Mouse (Mus musculus) midbrain, embryonic 16.5 days (tissue): Measurements from ENCODE around the gene Zfp367. TPM values are rescaled to one million over a fixed set of nuclear protein-coding genes. Genes with fewer than 3 reads are reported as not detected.

Source experiments
- ATAC-seq: fragments of 200-750 bp; cut with Nextera tagmentation; 2 replicates; pipeline ENCODE4 v1.8.0; 2017; ENCODE audit warnings: moderate TSS enrichment
- H3K27ac ChIP-seq: fragments of 300-500 bp; sonication (generic); 2 replicates; pipeline ENCODE4 v1.5.1; 2014; ENCODE audit warnings: mild to moderate bottlenecking, low read length, mixed read lengths
- H3K27me3 ChIP-seq: fragments of 300-500 bp; sonication (generic); 2 replicates; pipeline ENCODE4 v1.6.1; 2014; ENCODE audit warnings: low read depth, low read length, mixed read lengths; ENCODE audit not compliant: control insufficient read depth, insufficient read depth
- H3K36me3 ChIP-seq: fragments of 300-500 bp; sonication (generic); 2 replicates; pipeline ENCODE4 v1.6.1; 2014; ENCODE audit warnings: mild to moderate bottlenecking, low read length, moderate library complexity, mixed read lengths; ENCODE audit not compliant: control insufficient read depth, insufficient read depth
- H3K4me1 ChIP-seq: fragments of 300-500 bp; sonication (generic); 2 replicates; pipeline ENCODE4 v1.6.1; 2014; ENCODE audit warnings: mild to moderate bottlenecking, low read length, mixed read lengths; ENCODE audit not compliant: control insufficient read depth, insufficient read depth
- H3K4me2 ChIP-seq: fragments of 300-500 bp; sonication (generic); 2 replicates; pipeline ENCODE4 v1.6.1; 2014; ENCODE audit warnings: mild to moderate bottlenecking, low read length, mixed read lengths
- H3K4me3 ChIP-seq: fragments of 300-500 bp; sonication (generic); 2 replicates; pipeline ENCODE4 v1.5.1; 2014; ENCODE audit warnings: low read depth, mild to moderate bottlenecking, low read length, moderate library complexity, mixed read lengths
- H3K9ac ChIP-seq: fragments of 300-500 bp; sonication (generic); 2 replicates; pipeline ENCODE4 v1.6.1; 2014; ENCODE audit warnings: low read depth, low read length, mixed read lengths
- H3K9me3 ChIP-seq: fragments of 300-500 bp; sonication (generic); replicated peaks from 2 replicates; pipeline ENCODE4 v1.6.1; 2014; ENCODE audit warnings: mild to moderate bottlenecking, low read length, mixed read lengths; ENCODE audit not compliant: control insufficient read depth, poor library complexity, severe bottlenecking
- WGBS: fragments of 180-500 bp; shearing (Covaris S2); extraction: QIAGEN DNeasy Blood & Tissue Kit; methylation state at CpG from one replicate; pipeline ENCODE4 v1.1.7; 2014; 5-methylcytosine and 5-hydroxymethylcytosine counted together
- polyA plus RNA-seq: library from polyadenylated mRNA; unstranded; fragments of >200 nt; fragmentation: Nextera tagmentation; extraction: Ambion mirVana; gene quantifications from 2 replicates; pipeline ENCODE4 v1.2.1, GENCODE M21; 2015

Gene Zfp367
- polyA plus RNA-seq, 1 experiment from 2014 or later = 3.8 TPM

DNA sequence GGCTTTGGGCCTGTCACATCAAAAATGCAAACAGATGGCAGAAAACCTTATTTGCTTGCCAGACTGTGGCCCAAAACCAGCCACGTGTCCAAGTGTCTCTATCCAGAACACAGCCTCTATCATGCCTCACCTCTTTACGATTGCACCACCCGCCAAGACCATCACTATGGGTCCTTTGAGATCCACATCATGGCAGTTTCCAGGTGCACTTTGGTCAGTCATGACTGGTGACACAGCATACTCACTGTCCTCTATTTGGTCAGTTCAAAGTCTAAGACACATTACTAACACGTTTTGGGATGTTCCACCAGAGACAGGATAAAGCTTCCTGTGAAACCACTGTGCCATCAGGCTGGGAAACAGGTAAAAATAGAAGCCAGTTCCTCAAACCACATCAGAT, 30.6 kb upstream of the Zfp367 start:
- Histone ChIP-seq H3K27ac (no peak overlapping the region), H3K9me3 (no peaks in the 10 kb centered on the region), H3K9ac (no peak overlapping the region), H3K27me3 (no peaks in the 10 kb centered on the region), H3K4me1 (no peaks in the 10 kb centered on the region), H3K4me3 (no peak overlapping the region), H3K36me3 (peaks cover 5% of the 10 kb centered on the region), H3K4me2 (no peak overlapping the region)
- WGBS = 90% methylated on average over 4 of the region's 4 CpGs
- no peak for ATAC-seq

GRCm38 (mm10) chr13:64182091-64182490, 29.1 kb upstream of the Zfp367 start:
- H3K9me3 ChIP-seq = no peaks in the 10 kb centered on the region
- H3K27ac ChIP-seq = no peak overlapping the region
- H3K4me3 ChIP-seq = no peak overlapping the region
- ATAC-seq = no peak
- peaks cover 5% of the 10 kb centered on the region for H3K36me3 ChIP-seq
- WGBS = 91% methylated on average over 2 of the region's 2 CpGs
- no peak overlapping the region for H3K9ac ChIP-seq
- H3K4me1 ChIP-seq = no peaks in the 10 kb centered on the region
- no peak overlapping the region for H3K4me2 ChIP-seq
- no peaks in the 10 kb centered on the region for H3K27me3 ChIP-seq

GRCm38 (mm10) chr13:64180888-64181287, 27.9 kb upstream of the Zfp367 start:
- no peak overlapping the region for H3K9ac ChIP-seq

GRCm38 (mm10) chr13:64180300-64180699, 27.3 kb upstream of the Zfp367 start:
- peaks cover 7% of the 10 kb centered on the region for H3K36me3 ChIP-seq
- ATAC-seq = no peak
- 89% methylated on average over 4 of the region's 4 CpGs for WGBS

More at GRCm38 (mm10) chr13:64180888-64181287, 27.9 kb upstream of the Zfp367 start:
- Histone ChIP-seq H3K27ac (no peak overlapping the region), H3K4me2 (no peak overlapping the region), H3K36me3 (peaks cover 7% of the 10 kb centered on the region), H3K27me3 (no peaks in the 10 kb centered on the region), H3K4me1 (no peaks in the 10 kb centered on the region), H3K4me3 (no peak overlapping the region), H3K9me3 (no peaks in the 10 kb centered on the region)
- whole genome bisulfite sequencing = 87% methylated on average over 3 of the region's 3 CpGs
- no peak for ATAC-seq

DNA sequence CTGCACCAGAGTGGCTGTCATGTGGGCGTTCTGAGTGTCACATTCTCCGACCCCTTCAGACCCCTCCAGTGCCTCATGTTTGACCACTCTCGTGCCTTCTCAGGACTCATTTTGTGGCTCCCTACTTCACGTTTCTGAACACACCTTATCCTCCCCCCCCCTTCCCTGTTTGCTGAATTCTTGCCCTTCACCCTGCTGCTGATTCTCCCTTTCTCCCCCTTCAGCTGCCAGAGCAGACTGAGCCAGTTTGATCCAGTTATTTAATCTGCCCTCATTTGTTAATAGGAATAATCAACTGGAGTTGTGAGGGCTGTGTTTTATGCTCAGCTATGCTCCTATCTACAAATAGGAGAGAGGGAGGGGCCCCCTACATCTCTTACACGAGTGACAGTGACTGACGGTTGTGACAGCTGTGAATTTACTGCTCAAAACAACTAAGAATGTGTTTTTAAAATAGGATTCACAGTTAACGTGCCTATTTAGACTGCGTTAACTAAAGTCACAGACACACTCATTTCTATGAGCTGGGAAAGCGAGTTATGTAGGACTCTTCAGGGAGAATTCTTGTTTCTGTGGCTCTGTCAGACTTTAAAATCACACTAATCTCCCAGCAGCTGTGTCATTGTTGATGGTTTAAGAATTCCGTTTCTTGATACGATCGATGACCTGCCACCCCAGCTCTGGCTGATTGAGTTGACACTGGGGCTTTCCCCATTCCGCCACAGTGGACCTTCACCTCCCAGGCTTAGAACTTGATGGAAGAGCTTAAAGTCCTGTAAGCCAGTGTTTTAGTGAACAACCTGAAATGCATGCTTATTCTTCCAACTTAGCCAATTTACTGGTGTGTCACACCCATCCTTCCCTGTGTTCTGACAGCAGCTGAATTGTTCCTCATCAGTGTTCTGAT, 26.0 kb upstream of the Zfp367 start:
- no peak overlapping the region for H3K4me3 ChIP-seq
- no peak for ATAC-seq
- H3K4me1 ChIP-seq = no peaks in the 10 kb centered on the region
- H3K4me2 ChIP-seq = no peak overlapping the region
- WGBS = 53% methylated on average over 13 of the region's 13 CpGs
- no peak overlapping the region for H3K27ac ChIP-seq
- no peak overlapping the region for H3K9ac ChIP-seq
- no peaks in the 10 kb centered on the region for H3K9me3 ChIP-seq
- H3K36me3 ChIP-seq = peaks cover 8% of the 10 kb centered on the region
- H3K27me3 ChIP-seq = no peaks in the 10 kb centered on the region

More at GRCm38 (mm10) chr13:64180300-64180699, 27.3 kb upstream of the Zfp367 start:
- H3K9me3 ChIP-seq = no peaks in the 10 kb centered on the region
- no peak overlapping the region for H3K9ac ChIP-seq
- no peak overlapping the region for H3K4me2 ChIP-seq
- no peaks in the 10 kb centered on the region for H3K4me1 ChIP-seq
- H3K4me3 ChIP-seq = no peak overlapping the region
- H3K27ac ChIP-seq = no peak overlapping the region
- no peaks in the 10 kb centered on the region for H3K27me3 ChIP-seq

DNA sequence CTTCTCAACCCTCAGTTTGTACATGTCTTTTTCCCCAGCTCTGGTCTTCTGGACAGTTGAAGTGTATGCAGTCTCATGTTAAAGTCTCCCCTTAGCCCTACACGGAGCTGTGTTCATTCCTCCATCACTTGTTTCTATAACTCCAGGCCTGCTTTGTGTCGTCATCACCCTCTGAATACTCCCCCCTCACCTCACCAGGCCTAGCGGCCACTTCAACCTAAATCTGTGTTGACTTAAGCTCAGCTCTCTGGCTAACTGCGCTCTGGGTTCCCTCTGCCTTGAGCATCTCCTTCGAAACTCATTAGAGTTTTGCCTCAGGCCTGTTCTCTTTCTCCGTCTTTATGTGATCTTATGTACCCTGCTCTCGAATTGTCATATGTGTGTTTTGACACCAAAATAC, 25.0 kb upstream of the Zfp367 start:
- H3K4me3 ChIP-seq = no peak overlapping the region
- no peaks in the 10 kb centered on the region for H3K9me3 ChIP-seq
- H3K36me3 ChIP-seq = peaks cover 13% of the 10 kb centered on the region
- WGBS = 79% methylated on average over 7 of the region's 7 CpGs
- H3K27ac ChIP-seq = no peak overlapping the region
- no peaks in the 10 kb centered on the region for H3K4me1 ChIP-seq
- no peak overlapping the region for H3K9ac ChIP-seq
- no peak for ATAC-seq
- H3K4me2 ChIP-seq = no peak overlapping the region
- H3K27me3 ChIP-seq = no peaks in the 10 kb centered on the region

- Histone ChIP-seq H3K9ac (no peak overlapping the region), H3K27me3 (no peaks in the 10 kb centered on the region), H3K27ac (no peak overlapping the region), H3K36me3 (peaks cover 52% of the 10 kb centered on the region), H3K4me1 (no peaks in the 10 kb centered on the region), H3K4me2 (no peak overlapping the region), H3K9me3 (peaks cover 47% of the 10 kb centered on the region), H3K4me3 (no peak overlapping the region)
- WGBS = 97% methylated on average over 25 of the region's 25 CpGs
- ATAC-seq = no peak
These were observed 16.7 kb upstream of the Zfp367 start for GRCm38 (mm10) chr13:64169746-64170145.

- H3K27ac ChIP-seq = no peak overlapping the region
- H3K36me3 ChIP-seq = peaks cover 9% of the 10 kb centered on the region
- peaks cover 12% of the 10 kb centered on the region for H3K4me1 ChIP-seq
- H3K4me2 ChIP-seq = peak overlapping the region; percentile 80
- WGBS = 28% methylated on average over 13 of the region's 13 CpGs
- no peaks in the 10 kb centered on the region; the same call in 1 of the 2 replicates for H3K27me3 ChIP-seq
- H3K9me3 ChIP-seq = peaks cover 11% of the 10 kb centered on the region
- H3K4me3 ChIP-seq = peak overlapping the region; percentile 85
- peak overlapping the region; percentile 88 for H3K9ac ChIP-seq
- ATAC-seq = no peak
These were observed 10.2 kb upstream of the Zfp367 start for GRCm38 (mm10) chr13:64163147-64163715.

DNA sequence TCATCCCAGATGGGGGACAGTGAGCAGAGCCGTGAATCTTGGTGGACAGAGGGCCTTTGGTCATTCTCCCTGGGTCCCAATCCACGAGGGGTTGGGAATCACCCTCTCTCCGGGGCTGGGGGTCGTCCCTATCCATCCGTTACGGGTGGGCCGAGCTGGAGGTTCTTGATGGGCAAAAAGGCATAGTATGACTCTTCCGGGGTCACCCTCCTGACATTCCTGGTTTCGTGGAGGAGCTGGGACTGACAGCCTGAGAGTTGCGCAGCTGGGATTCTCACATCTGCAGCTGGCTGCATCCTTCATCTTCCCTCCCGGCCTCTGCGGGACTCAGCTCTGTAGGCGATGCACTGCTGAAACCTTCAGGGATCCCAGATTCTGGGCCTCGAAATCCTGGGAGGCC, 9.6 kb upstream of the Zfp367 start:
- 0% methylated on average over 14 of the region's 14 CpGs for WGBS
- Histone ChIP-seq H3K9ac (peak overlapping the region; percentile 88), H3K4me3 (peak overlapping the region; percentile 85), H3K27ac (no peak overlapping the region), H3K4me2 (peak overlapping the region; percentile 80), H3K4me1 (peaks cover 12% of the 10 kb centered on the region), H3K9me3 (peaks cover 9% of the 10 kb centered on the region), H3K27me3 (no peaks in the 10 kb centered on the region; the same call in 1 of the 2 replicates), H3K36me3 (peaks cover 8% of the 10 kb centered on the region; the same call in 1 of the 2 replicates)
- no peak; the same call in none of the 2 replicates for ATAC-seq
